Mouse (Mus musculus): Measurements from ENCODE around the gene Cyb5d2.

GRCm38 (mm10) chr11:72733736-72734135 lies 62.2 kb downstream of the Cyb5d2 start:
- TF ChIP-seq POLR2A (IDR thresholded peaks at IDR 0.05; ENCODE audit: control insufficient read depth, extremely low read depth, insufficient read depth, low read length, poor library complexity) (no peak), CTCF (IDR thresholded peaks at IDR 0.05; ENCODE audit: borderline replicate concordance, control insufficient read depth, extremely low read depth, insufficient read depth, low read length, poor library complexity) (no peak)

All from thymus, adult 2 months (tissue).